Mouse (Mus musculus): ENCODE data around the gene Leo1.
A peak's percentile ranks its signal among the peaks of the same experiment; 100 is the strongest.
"Not testable (repeated sequence)": the region's sequence is repeated elsewhere in the genome, so short reads cannot be mapped to it uniquely, and the experiment has no call there.

Leo1 gene

DNA sequence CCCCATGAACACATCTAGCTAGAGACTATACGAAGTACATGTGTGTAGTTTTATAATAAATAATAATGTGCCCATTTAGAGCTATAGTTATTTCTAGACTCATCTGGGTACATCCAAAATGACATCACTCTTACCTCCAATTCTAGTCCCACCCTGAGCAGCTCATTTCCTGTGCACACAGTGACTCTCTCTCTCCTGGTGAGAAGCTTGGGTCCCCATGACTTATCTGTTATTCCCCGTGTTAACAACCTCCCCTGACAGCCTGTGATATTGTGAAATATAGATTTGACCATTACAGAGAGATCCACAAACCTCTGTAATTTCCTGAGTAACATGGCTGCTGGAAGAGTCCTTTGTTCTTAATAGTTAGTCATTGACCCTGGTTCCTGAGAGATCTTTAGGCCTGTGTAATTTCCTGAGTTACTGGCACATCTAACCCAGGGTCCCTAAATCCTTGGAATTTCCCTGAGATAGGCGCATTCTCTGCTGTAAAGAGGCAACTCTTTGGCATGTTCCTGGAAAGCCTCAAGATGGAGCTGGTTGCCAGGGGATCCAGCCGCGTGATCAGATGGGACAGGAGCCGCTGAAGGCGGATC lies 15.4 kb upstream of the Leo1 start:
- DNase-seq (ENCODE audit: low read depth, low spot score), result no peak

DNA sequence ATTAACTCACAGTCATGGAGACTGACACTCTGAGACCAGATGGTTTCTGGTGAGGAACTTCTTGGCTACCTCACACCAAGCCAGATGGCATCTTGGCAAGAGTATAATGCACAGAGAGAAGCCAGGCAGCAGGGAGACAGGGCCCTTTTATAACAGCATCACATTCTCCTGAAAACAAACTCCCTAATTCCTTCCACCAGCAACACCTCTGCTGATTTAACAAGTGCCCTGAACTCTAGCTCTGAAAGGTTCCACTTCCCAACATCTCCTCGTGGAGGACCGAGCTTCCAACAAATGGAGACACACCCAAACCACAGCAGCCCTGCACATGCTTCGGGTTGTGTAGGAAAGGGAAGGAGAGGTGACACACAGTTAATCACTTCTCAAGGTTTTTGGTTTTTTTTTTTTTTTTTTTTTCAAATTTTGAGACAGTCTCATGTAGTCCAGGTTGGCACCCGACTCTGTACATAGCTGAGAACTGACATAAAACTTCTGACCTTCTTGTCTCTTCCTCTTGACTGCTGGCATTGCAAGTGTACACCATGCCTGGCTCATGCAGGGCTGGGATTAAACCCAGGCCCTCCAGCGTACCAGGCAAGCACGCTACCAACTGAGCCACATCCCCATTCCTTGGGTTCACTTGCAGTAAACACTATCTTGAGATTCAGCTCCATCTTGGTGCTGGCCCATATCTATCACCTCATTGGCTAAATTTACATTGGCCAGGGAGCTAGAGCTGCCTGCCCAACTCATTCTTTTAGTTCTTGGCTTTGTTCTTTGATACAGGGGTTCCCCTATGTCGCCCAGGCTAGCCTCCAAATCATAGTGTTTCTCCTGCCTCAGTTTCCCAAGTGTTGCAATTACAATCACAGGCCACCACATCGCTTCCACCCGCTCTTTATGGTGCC lies 13.7 kb upstream of the Leo1 start:
- DNase-seq (ENCODE audit: low read depth, low spot score), result no peak

DNA sequence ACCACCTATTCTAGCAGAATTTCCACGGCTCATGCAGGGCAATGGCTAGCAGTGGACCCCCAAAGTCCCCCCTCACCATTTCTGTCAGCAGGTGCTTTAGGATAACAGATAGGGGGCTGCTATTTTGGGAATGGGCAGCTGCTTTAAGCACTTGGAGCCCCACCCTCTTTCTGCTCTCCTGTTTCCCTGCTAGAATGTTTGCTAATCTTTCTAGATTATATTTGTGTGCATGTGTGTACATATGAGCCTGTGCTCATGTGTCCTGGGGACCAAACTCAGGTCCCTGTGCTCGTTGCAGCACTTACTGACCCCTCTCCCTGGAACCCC lies 13.1 kb upstream of the Leo1 start:
- no peak for DNase-seq (ENCODE audit: low read depth, low spot score)

DNA sequence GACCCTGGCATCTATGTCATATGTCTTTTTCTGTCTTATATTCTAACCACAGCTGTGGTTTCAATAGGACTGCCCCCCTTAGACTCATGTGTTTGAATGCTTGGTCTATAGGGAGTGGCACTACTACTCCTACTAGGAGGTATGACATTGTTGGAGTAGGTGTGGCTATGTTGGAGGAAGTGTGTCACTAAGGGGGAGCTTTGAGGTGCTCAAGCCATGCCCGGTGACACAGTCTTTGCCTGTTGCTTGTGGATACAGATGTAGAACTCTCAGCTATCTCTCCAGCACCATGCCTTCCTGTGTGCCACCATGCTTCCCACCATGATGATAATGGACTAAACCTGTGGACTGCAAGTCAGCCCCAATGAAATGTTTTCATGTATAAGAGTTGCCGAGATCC lies 12.3 kb upstream of the Leo1 start:
- peak; percentile 62 for DNase-seq (ENCODE audit: low read depth, low spot score)

DNA sequence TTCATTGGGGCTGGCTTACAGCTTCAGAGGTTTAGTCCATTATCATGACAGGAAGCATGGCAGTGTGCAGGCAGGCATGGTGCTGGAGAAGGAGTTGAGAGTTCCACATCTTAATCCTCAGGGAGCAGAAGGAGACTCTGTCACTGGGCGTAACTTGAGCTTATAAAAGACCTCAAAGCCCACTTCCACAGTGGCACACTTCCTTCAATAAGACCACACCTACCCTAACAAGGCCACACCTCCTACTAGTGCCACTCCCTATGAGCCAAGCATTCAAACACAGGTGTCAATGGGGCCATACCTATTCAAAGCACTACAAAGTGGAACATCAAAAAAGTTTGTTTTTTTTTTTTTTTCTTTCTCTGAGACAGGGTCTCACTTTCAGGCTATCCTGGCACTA lies 11.7 kb upstream of the Leo1 start:
- DNase-seq (ENCODE audit: low read depth, low spot score), result peak; percentile 59

DNA sequence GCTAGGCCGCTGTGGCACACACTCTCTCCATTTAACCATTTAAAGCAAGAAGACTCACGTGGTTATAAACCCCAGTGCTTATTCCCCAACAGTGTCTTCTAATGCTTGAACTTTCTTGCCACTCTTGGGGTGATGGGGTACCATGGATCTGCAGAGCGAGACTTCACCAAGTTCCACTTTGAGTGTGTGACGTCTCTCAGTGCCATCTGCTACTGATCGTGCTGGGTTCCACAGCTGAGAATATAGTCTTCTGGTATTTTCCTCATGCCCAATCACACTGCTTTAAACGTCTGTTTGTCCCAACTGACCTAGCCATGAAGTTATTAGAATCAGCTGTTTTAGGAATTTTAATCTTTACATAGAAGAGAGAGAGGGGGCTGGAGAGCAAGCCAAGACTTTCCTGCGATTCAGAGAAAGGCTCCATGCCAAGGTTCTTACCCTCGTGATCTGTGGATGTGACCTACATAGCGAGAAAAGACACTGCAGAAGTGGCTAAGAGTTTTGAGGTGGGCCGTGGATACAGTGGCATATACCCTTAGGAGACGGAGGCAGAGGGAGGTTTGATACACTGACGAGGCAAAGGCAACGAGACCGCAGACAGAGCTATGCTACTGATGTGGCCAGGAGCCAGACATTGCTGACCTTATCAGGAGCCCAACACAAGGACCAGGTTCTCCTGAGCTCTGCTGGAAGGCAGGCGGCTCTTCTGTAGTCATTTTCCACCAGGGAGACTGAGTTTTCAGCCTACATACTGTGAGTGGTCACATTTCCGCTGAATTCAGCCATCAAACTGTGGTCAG lies 10.3 kb upstream of the Leo1 start:
- DNase-seq (ENCODE audit: low read depth, low spot score), result no peak

DNA sequence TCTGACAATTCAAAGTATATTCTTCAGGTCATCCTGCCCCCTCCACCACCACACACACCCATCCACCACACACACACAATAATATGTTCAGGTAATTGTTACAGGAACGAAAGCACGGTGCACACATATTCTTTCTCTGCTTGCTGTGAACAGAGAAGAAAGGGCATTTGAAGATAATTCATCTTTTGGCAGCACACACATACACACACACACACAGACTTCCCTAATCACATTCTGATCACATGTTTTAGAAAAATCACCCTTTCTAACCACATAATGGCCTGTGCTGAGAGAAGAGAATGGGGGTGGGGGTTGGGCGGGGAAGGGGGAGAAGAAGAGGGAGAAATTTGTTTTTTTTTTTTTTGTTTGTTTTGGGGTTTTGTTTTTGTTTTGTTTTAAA lies 8.6 kb upstream of the Leo1 start:
- no peak for DNase-seq (ENCODE audit: low read depth, low spot score)

DNA sequence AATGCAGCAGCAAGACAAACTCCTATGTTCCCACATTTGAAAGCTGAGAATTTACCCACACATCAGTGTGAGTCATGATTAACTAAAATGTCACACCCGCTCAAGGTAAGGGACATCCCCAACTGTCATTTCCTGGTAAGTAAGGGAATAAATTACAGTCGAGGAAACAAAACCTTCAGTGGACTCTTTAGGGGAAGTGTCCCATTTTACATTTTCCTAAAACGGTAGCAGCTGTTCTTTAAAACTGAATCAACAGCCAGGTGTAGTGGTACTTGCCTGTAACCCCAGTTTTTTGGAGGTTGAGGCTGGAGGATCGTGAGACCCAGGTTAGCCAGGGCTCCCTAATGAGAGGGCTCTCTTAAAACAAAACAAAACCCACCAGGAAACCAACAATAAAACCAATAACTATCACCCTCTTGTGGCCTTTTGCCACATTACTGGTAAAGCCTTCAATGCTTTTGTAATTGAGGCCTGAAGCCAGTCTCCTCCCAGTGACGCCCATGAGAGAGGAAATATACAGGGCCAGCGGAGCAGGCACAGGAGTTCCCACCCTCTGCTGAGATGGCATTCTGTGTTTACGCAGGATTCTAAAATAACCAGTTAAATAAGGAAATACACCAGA lies 7.0 kb upstream of the Leo1 start:
- DNase-seq (ENCODE audit: low read depth, low spot score), result peak; percentile 87

DNA sequence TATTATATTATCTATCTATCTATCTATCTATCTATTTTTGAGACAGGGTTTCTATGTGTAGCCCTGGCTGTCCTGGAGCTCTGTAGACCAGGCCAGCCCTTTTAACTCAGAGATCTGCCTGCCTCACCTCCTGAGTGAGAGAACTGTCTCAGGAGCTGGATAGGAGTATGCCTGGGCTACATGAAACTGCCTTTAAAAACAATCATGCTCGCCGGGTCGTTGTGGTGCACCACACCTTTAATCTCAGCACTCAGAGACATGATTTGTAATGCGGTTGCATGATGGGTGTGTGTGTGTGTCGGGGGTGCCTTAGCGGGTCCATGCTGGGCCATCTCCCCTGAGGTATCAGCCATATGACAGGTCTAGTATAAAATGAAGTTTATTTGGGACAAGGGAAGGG lies 6.5 kb upstream of the Leo1 start:
- DNase-seq (ENCODE audit: low read depth, low spot score), result no peak

DNA sequence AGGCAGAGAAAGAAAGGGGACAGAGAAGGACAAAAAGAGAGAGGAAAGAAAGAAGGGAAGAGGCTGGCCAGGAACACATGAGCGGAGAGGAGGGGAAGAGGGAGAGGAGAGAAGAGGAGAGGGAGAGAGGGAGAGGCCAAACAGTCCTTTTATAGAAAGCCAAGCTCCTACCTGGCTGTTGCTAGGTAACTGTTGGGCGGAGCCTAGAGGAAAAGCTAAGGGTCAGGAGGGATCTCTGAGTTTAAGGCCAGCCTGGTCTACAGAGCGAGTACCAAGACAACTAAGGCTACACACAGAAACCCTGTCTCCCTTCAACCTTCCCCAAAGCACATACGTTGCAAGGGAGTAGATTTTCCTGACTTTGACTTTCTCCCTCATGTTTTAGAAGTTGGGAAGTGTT lies 6.0 kb upstream of the Leo1 start:
- peak; percentile 84 for DNase-seq (ENCODE audit: low read depth, low spot score)

DNA sequence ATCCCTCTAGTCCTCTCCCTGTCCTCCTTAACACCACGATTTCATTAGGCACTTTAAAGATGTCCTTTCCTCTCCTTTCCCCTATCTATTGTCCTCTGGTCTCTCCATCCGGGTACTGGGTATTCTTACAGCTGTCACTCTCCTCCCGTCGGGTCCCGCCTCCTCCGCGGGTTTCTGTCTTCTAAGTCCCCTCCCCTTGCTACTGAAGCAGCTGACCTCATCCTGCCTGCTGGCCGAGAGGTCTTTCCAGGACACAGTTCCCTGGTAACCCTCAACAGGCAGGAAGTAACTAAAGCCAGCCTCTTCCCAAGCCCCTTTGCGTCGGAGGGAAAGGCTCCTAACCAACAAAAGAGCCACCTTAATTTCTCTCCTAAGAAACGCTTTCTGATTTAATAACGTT lies 5.4 kb upstream of the Leo1 start:
- DNase-seq (ENCODE audit: low read depth, low spot score), result peak; percentile 97

DNA sequence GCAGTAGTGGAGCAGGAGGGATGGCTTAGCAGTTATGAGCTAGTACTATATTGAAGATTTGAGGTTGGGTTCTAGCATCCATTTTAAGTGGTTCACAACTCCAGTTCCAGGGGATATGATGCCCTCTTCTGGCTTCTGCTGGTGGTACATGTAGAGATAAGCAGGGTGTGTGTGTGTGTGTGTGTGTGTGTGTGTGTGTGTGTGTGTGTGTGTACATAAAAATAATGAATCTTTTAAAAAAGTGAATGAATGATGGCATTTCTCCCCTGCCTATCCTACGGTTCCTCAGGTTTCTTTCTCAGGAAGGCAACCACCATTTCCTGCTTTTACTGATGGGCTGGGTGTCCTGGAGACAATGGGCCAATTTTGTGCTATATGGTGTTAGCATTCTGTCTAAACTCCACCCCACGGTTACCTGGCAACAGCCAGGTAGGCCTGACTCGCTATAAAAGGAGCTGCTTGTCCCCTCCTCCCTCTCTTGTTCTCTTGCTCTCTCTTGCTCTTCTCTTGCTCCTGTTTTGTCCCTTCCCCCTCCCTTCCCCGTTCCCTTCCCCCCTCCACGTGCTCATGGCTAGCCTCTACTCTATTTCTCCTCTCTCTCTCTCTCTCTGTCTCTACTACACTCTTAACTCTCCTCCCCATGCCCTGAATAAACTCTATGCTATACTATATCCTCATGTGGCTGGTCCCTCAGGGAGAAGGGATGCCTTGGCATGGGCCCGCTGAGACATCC lies 3.5 kb upstream of the Leo1 start:
- peak; percentile 96 for DNase-seq (ENCODE audit: low read depth, low spot score)

DNA sequence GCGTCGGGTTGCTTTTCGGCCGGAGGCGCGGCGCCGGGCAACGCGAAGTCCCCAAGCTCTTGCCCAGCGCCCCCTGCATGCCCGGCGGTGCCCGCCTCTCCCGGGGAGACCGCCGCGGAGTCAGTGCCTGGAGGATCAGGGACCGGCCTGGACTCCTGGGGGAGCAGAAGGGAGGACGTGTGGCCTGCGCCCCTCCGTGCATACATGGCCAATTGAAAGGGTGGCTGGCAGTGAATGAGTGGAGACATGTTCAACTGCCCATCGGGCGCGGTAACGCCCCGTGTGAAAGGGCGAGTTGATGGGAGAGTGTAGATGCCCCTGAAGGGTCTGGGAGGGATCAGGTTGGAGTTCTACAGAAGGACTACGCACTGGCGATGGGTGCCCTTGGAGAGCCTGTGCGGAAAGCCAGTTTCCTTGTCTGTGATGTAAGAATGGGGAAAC lies 387 bp downstream of the Leo1 start:
- peak; percentile 45 for DNase-seq (ENCODE audit: low read depth, low spot score)

DNA sequence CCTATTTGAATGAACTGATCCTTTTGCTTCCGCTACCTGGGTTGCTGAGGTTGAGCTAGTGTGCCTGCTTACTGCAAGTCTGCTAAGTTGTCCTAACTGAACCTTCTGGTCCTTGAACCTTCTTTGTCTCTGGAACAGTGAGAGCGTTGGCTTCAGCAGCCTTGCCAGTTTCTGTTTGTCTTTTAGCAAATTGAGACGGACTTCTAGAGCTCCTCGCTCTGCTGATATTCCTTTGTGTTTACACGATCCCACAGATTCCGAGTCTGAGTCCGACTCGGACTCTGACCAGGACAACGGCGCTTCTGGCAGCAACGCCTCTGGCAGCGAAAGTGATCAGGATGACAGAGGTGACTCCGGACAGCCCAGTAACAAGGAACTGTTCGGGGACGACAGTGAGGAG lies 3.7 kb downstream of the Leo1 start:
- DNase-seq (ENCODE audit: low read depth, low spot score), result no peak

DNA sequence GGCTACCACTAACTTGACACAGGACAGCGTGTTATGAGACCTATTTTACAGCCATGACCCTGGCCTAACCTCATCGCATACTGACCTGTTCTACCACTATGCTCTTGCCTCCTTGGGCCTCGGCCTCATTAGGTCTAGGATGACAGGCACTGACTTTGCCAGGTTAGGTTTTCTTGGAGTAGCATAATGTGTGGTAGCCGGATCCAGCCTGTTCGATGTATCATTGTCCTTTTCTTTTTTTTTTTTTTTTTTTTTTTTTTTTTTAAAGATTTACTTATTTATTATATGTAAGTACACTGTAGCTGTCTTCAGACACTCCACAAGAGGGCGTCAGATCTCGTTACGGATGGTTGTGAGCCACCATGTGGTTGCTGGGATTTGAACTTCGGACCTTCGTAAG lies 5.2 kb downstream of the Leo1 start:
- DNase-seq (ENCODE audit: low read depth, low spot score), result not testable (repeated sequence)

DNA sequence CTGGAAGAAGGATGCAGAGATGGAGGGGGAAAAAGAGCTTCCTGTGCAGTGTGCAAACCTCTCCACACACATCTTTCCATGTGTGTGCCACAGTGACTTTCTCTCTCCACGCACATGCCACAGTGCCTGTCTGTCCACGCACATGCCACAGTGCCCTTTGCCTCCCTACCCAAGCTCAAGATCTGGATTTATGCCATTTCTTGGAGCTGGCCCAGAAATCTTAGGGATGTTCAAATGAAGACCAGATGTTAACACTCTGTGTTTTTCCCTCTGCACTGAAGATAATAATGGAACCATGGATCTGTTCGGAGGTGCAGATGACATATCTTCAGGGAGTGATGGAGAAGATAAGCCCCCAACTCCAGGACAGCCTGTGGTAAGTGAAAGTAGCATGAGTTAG lies 6.7 kb downstream of the Leo1 start:
- no peak for DNase-seq (ENCODE audit: low read depth, low spot score)

DNA sequence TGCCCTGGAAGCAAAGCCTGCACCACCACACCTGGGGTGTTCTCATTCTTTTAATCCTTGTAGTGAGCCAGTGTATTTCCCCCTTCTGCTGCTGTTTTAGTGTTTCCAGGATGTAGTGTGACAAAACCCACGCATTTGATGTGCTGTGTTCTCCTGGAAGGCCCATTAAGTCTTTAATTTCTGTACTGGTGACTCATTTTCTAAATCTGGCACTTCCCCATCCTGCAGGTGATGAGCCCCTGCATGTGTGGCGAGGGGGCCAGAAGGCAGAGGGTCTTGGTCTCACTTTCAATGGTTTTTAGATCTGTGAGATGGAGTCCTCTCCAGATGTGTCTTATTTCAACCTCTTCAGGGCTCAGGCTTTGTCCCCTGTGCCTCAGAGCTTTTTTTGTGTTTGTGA lies 12.7 kb downstream of the Leo1 start:
- no peak for DNase-seq (ENCODE audit: low read depth, low spot score)

DNA sequence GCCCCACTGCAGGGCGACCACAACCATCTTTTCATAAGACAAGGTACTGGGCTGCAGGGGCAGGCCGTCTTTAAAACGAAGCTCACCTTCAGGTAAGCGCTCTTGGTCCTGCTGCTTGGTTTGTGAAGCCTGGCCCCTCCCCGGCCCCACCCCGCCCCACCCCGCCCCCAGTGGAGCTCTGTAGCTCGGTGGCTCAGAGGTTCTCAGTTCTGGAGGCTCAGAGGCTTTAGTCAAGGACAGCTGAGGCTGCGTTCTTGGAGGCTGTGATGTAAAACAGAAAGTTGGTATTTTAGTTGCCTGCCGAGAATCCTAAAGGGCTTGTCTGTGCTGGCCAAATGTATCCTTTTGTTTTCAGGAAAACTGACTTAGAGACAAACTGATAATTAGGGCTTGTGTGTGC lies 14.4 kb downstream of the Leo1 start:
- DNase-seq (ENCODE audit: low read depth, low spot score), result peak; percentile 50

DNA sequence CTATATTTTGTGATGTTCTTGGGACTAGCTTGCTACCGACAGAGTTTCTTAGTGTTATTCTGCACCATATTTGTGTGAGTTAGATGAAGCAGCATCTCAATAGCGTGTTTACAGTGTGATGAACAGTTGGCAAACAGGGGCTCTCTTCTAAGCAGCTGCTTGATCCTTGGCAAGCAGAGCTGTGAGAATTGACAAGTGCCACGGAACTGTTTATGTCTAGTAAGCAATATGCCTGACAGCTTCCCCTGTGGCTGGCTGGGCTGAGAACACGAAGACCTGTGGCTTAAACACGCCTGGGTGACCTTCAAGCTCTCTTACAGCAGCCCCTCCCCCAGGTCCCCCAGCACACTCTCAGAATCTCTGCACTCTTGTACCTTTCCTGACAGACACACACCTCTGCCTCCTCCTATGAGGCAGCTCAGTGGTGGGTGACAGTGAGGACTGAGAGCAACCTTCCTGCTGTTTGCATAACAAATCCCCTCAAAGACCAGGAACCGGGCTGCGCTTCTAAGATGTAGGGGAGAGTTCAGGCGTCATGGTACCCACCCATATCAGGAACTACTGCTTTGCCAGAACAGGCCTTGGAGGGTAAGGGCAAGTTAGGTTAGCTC lies 21.8 kb downstream of the Leo1 start:
- peak; percentile 91 for DNase-seq (ENCODE audit: low read depth, low spot score)

DNA sequence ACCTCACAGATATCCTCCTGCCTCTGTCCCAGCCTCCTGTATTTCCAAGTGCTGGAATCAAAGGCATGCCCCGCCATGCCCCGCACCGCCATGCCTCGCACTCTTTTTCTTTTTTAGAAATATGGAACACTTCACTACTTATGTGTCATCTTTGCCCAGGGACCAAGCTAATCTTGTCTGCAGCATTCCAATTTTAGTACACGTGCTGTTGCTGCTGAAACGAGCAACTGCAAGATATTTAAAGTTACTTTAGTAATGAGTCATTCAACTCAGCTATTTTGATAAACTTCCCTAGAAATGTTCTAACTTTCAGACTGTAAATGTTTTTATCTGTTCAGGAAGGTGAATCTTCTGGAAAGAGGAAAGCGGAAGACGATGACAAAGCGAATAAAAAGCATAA lies 24.5 kb downstream of the Leo1 start:
- DNase-seq (ENCODE audit: low read depth, low spot score), result no peak

DNA sequence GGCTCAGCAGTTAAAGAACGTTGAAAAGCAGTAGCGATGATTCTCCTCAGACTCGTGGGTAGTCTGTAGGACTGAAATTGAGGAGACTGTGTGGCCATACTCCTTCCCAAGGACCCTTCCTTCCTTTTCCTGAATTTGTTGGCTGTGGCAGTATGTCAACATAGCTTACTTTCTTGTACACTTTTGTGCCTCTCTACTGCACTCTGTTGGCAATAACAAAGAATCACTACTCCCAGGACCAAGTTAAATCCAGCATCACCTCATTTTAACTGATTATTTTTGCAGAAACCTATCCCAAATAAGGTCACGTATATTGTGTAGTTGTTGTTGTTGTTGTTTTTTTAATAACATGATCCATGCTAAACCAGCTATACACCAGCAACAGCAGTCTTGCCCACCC lies 25.3 kb downstream of the Leo1 start:
- DNase-seq (ENCODE audit: low read depth, low spot score), result peak; percentile 63
